Mouse (Mus musculus) layer of hippocampus, postnatal 36 days (tissue): Measurements from ENCODE around the gene Ghdc. TPM values are rescaled to one million over a fixed set of nuclear protein-coding genes. Genes with fewer than 3 reads are reported as not detected.
A peak's percentile ranks its signal among the peaks of the same experiment; 100 is the strongest.

Source experiments
- DNase-seq, 2 experiments: peaks; one replicate each; pipeline ENCODE4 v3.0.0; 2022
- total RNA-seq, 2 experiments: library from RNA; stranded (reverse); gene quantifications; 2 replicates each; pipeline ENCODE4 v1.2.3; 2021

Gene Ghdc
- total RNA-seq, 2 experiments from 2014 or later: 6.2 to 9.9 TPM

GRCm38 (mm10) chr11:100745085-100745484 lies 25.7 kb downstream of the Ghdc start:
- DNase-seq: no peak

DNA sequence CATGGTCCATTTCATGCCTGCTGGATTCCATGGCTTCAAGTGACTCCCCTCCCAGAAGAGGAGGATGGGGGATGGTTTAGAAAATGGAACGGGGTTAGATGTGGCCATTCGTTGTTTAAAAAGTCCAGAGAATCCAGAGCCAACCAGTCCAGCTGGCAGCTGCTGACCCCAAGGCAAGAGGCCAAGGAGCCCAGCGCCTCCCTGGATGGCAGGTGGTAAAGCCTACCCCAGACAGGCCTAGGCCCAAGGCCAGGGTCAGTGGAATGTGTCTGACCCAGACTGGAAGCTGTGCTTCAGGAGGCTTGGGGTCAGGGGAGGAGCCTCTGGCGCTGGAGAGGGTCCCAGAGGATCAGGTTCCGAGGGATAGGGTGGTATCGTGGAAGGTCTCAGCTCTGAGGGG lies 29.4 kb downstream of the Ghdc start:
- no peak for DNase-seq

GRCm38 (mm10) chr11:100738749-100739148 lies 32.0 kb downstream of the Ghdc start:
- DNase-seq: no peak

DNA sequence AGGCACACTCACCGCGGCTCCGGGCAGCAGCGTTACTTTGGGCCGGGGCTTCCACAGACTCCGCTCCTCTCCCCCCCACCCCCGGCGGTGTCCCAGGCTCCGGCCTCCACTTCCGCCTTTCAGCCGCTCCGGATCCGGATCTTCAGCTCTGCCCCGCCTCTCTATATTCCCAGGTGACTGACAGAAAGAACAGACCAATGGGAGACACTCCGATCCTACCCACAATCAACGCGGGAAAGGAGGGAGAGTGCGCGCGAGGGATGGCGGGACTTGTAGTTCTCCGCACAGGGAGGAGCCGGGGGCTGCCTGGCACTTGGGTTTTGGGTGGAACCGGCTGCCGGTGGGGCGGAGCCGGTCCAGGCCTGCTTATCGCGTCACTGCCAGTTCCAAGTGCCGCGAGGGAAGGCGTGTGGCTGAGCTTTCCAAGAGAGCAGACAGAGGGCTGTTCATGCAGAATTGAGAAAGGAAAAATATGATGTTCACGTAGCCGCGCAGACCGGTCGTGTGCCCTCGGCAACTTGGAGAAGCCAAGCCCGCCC lies 32.6 kb downstream of the Ghdc start, which contains the start of gene Rab5c:
Rab5c (minus strand) TSS at position 150 of the 539 bp plus-strand sequence.
- DNase-seq: peak; percentile 99

DNA sequence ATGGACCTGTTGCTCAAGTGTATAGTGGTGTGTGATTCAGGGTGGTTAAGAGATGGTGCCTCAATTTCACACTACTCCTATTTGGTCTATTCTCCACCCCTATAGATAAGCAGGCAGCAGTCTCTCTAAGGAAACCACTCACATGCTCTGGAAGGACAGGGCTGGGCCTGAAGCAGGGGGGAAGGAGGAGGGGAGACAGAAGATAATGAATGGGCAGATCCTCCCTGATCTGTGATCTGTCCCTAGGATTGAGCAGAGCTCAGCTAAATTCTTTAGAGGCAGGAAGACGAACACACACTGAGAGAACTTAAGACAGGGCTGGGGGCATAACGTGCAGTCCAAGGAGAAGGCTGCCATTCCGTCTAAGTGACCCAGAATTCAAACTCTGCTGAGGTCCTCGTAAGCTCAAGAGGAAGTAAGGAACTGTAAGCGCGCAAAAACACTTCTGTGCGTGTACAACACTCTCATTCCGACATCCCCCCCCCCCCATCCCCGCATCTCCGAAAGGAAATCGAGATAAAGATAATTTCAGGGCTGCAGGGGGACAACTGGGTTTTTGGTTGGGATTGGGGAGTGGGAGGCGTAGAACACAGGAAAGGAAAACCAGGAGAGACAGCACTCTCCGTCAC lies 33.5 kb downstream of the Ghdc start:
- no peak for DNase-seq

- no peak for DNase-seq
Observed at GRCm38 (mm10) chr11:100736746-100737080, 34.0 kb downstream of the Ghdc start.

DNA sequence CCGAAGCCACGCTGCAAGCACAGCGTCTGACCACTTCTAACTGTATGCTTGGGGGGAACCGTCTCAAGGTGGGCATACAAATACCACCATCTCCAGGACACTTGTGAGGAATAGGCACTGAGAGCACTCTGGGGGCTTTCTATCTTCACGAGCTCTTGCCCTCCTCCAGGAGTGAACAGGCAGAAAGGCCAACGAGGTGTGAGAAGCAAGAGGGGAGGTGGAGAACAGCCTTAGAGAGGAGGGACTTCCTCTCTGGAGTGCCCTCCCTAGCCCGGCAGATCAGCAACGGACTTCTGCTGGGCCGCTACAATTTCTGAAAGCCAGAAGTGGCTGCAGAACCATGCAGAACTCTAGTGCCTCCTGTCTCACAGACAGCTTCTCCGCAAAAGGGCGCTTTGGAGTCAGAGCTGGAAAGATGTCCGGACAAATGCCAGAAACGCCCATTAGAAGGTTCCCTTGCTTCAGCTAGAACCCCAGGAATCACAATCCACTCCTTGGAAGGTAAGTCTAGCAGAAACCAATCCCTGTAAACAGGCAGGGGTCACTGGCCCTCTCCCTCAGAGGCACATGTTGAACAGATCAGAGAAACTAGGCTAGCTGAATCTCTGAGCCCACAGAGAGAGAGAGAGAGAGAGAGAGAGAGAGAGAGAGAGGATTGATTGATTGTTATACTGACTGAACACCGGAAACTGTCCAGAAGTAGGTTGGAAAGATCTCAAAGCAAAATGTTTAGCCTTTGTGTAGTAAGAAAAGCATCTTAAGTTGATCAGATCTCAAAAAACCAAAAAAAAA lies 34.6 kb downstream of the Ghdc start:
- no peak for DNase-seq

- DNase-seq: no peak
Observed at GRCm38 (mm10) chr11:100735134-100735865, 35.5 kb downstream of the Ghdc start.

GRCm38 (mm10) chr11:100730477-100731205 lies 40.1 kb downstream of the Ghdc start:
- DNase-seq: no peak

GRCm38 (mm10) chr11:100729976-100730375 lies 40.8 kb downstream of the Ghdc start:
- no peak for DNase-seq

- DNase-seq: no peak
Observed at GRCm38 (mm10) chr11:100728601-100729000, 42.2 kb downstream of the Ghdc start.

DNA sequence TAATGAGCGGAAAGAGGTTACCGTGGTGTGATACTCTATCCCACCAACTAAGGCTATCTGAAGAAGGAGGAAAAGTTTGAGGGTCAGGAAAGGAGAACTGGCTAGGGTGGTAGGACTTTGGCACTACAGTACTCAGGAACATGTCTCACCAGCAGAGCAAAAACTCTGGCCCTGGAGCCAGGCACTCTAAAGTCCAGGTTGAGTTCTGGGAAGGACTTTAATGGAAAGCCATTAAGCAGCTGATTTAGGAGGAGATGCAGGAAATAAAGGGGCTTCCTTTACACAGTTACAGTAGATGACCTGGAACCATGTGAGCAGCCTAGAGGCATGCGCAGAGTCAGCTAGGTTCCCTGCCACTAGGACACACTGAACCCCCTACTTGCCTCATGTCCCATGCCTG lies 43.6 kb downstream of the Ghdc start:
- DNase-seq: no peak

- DNase-seq: no peak
Observed at GRCm38 (mm10) chr11:100724919-100725512, 45.7 kb downstream of the Ghdc start.

GRCm38 (mm10) chr11:100722493-100723028 lies 48.2 kb downstream of the Ghdc start:
- DNase-seq: no peak

GRCm38 (mm10) chr11:100721776-100722492 lies 48.8 kb downstream of the Ghdc start:
- DNase-seq: no peak

GRCm38 (mm10) chr11:100721254-100721653 lies 49.5 kb downstream of the Ghdc start:
- no peak for DNase-seq

- DNase-seq: no peak
Observed at GRCm38 (mm10) chr11:100720345-100720744, 50.4 kb downstream of the Ghdc start.

DNA sequence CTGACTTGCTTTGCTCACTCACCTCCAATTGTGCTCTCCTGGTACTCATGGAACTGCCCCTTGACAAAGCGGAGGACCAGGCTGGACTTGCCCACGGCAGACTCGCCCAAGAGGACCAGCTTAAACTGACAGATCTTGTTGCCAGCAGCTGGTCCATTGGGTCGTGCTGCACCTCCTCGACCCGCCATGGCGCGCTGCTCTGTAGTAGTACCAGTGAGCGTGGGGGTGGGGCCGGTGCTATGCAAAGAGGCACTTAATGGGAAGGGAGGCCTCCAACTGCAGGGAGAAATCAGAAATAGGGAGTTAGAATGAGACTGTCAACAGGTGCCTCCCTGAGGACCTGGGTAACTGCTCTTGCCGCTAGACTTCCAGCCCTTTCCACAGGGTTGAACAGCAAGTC lies 50.9 kb downstream of the Ghdc start:
- DNase-seq: no peak

DNA sequence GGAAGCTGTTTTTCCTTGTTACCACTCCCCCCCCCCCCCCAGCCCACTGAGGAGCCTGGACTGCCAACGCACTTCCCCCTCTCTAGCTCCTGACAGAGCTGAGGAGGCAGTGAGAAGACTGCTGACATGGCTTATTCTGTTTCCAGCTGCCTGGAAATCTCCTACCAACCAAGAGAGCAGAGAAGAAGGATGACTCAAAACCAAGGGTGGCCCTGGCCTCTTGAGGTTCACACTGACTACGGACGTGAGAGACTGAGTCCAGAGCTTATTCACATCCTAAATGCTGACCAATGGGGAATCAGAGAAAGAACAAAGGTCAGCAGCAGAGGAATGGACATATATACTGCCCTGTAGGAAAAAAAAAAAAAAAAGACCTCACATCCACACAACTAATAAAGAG lies 51.4 kb downstream of the Ghdc start:
- no peak for DNase-seq

- DNase-seq: no peak
Observed at GRCm38 (mm10) chr11:100718866-100719265, 51.9 kb downstream of the Ghdc start.

GRCm38 (mm10) chr11:100718462-100718861 lies 52.3 kb downstream of the Ghdc start:
- no peak for DNase-seq
